Mouse (Mus musculus) left cerebral cortex, adult 8-10 months (tissue): ENCODE measurements around the gene Gpatch8. TPM values are rescaled to one million over a fixed set of nuclear protein-coding genes. Genes with fewer than 3 reads are reported as not detected.
A peak's percentile ranks its signal among the peaks of the same experiment; 100 is the strongest.
"Not testable (repeated sequence)": the region's sequence is repeated elsewhere in the genome, so short reads cannot be mapped to it uniquely, and the experiment has no call there.

Source experiments
- DNase-seq, 2 experiments: peaks; one replicate each; pipeline ENCODE4 v3.0.0; 2022; ENCODE audit warnings: low spot score in 2 of 2
- total RNA-seq, 4 experiments: library from RNA; stranded (reverse); gene quantifications; 2 replicates each; pipeline ENCODE4 v1.2.4; 2022

Gene Gpatch8
- total RNA-seq, 4 experiments from 2014 or later, result 53.4 to 64.9 (median 58.6) TPM

DNA sequence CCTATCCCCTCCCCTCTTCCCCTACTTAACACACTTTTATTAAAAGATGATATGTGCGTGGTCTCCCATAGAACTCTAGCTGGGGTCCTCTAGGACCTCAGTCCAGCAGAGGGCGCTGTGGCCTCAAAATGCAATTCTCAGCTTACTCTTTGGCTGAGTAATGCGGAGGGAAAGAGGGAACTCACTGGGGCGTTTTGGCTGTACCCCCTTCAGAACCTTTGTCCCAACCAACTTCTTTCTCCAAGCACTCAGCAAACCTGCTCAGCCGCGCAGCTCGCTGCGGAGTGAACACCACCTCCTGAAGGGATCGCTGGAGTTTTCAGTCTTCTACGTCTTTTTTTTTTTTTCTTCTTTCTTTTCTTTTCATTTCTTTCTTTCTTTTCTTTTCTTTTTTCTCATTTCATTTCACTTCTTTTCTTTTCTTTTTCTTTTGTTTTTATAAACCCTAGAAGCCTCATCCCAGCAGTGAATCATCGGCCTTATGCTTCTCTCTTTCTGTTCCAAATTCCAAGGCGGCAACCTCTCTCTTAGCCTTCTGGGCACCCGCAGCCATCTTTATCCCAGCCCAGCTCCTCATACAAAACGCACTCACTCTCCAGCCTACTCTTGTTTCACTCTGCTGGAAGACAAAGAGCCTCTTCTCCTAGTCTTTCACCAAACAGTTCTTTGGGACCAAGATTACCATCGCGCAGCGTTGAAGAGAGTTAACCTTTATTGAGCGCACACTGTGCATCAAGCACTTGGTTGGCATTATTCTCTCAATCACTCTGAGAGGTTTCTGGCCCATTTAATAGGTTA, 16.9 kb upstream of the Gpatch8 start:
- DNase-seq, result peak; percentile 23 to 70

GRCm38 (mm10) chr11:102568756-102569377, 12.7 kb upstream of the Gpatch8 start:
- DNase-seq, result no peak

DNA sequence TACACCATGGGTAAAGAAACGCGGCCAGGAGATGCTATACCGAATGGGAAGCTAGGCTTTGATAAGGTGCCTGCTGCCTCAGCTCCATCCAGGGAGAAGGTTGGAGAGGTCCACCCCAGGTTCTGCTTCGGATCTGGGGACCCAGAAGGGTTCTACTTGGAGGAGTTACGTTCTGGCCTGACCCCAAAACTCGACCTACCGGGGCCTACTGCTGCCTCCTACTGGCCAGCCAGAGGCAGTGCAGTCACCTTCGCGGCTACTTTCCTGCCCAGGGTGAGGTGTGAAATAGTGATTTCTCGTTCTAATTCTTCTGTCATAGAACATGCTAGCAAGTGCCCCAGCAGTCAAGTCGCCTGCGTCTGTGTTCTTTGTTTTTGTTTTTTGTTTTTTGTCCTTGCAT, 12.0 kb upstream of the Gpatch8 start:
- no peak for DNase-seq

GRCm38 (mm10) chr11:102567723-102568122, 11.5 kb upstream of the Gpatch8 start:
- DNase-seq, result no peak

- DNase-seq, result no peak
Measured at GRCm38 (mm10) chr11:102567157-102567556, 11.0 kb upstream of the Gpatch8 start.

DNA sequence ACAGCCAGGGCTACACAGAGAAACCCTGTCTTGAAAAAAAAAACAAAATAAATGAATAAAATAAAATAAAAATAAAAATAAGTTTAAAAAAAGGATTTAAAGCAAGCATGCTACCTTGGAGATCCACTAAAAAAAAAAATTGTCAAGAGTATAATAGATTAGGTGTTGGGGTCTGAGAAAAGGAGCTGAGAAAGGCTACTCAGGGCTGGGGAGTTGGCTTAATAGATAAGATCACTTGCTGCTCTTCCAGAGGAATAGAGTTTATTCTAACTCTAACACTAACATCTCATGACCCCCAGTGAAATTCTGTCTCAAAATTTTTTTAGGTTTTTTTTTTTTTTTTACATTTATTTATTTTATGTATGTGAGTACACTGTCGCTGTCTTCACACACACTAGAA, 10.1 kb upstream of the Gpatch8 start:
- DNase-seq, result no peak

DNA sequence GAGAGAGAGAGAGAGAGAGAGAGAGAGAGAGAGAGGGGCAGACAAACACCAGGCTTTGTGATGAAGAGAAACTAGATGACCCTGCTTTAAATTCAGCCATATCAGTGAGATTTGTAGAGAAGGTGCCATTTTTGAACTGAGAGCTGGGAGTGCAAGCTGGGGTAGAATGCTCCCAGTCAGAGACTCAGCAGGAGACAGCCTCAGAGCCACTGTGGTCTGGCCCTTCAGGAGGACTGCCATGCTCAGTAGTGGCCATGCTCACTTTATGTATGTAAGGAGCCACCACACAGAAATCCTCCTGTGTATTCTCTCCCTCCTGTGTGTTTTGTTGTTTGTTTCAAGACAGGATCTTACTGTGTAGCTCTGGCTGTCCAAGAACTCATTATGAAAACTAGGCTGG, 9.5 kb upstream of the Gpatch8 start:
- no peak for DNase-seq

GRCm38 (mm10) chr11:102564952-102565671, 8.9 kb upstream of the Gpatch8 start:
- not testable (repeated sequence) for DNase-seq

DNA sequence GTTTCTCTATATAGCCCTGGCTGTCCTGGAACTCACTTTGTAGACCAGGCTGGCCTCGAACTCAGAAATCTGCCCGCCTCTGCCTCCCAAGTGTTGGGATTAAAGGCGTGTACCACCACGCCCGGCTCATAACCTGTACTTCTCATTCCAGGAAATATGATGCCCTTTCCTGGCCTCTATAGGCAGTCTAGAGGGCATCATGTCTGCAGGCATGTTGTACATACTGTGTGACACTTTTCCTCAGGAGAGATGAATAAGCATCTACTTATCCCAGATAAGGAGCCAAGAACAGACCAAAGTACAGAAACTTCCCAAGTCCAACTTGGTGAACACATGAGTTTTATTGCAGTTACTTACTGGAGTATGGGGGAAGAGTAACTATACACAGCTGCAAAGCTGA, 2.5 kb upstream of the Gpatch8 start:
- no peak for DNase-seq

DNA sequence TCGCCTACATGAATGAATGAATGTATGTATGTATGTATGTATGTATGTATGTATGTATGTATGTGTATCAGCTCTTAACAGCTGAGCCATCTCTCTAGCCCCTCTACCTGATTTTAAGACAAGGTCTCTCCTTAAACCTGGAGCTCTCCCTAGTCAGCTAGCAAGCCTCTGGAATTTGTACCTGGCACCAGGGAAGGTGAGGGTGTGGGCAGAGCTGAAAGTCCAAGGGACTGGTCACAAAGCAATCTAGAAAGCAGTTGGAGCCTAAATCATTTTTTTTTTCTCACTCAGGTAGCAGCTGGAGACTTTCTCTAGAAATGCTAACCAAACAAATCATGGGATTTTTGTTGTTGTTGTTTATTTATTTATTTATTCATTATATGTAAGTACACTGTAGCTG, 1.2 kb upstream of the Gpatch8 start:
- DNase-seq, result no peak

GRCm38 (mm10) chr11:102556716-102557074, 503 bp upstream of the Gpatch8 start:
- DNase-seq, result no peak

DNA sequence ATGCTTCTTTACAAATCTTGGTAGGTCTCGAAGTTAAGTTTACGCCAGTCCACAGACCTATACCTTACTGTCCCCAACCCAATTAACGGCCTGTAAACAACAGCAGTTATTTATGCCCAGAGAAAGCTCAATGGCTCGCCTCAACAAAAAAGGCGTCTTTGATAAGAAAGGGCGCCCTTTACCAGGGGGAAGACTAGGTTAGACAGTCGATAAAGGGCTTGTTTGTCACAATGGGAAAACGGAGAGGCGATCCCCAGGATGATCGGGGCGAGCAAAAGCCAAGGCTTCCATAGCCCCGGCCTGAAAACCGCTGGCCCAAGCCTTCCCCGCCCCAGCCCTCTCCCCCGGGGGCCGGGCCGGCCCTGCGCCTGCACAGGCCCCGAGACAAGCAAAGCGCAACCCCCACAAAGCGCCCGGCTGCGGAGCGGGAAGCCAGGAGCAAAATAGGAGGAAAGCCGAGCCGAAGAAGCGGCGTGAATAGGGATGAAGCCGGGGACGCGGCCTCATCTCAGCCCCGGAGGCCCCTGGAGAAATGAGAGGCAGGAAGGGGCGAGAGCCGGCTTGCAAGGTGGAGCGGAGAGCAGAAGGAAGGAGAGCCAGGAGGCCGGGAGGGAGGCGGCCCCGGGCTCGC, 677 bp downstream of the Gpatch8 start:
- DNase-seq, result peak in 1 of 2 experiments; percentile 55

DNA sequence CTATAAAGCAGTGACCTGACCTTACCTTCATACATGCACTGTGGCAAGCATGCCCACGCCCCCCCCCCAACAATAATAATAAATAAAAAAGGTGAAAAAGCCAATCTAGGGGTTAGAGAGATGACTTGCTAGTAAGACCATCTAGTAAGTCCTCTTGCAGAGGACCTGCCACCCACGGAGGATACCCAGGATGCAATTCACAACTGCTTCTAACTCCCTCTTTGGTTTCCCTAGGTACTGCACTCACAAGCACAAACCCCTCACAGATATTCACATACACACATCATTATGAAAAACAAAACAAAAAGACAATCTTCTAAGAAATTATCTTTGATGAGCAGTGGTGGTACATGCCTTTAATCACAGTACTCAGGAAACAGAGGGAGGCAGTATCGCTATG, 4.1 kb downstream of the Gpatch8 start:
- no peak for DNase-seq

GRCm38 (mm10) chr11:102551176-102551575, 5.0 kb downstream of the Gpatch8 start:
- DNase-seq, result no peak

DNA sequence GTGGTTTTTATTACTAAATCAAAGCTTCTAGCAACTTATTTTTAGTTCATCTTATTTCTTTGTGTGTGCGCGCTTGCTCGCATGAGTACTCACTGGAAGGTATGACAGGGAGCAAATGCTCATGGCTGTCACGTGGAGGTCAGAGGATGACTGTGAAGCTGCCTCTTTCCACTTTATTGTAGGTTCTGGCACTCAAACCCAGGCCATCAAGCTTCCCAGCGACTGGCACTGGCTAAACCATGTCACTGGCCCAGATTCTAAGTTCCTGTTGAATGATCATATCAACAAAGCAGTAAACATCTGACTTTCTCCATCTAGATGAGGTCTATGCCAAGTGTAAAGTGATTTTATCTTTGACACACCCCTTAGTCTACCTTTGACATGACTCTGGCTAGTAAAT, 14.7 kb downstream of the Gpatch8 start:
- no peak for DNase-seq

- DNase-seq, result not testable (repeated sequence)
Measured at GRCm38 (mm10) chr11:102540286-102540685, 15.9 kb downstream of the Gpatch8 start.

- DNase-seq, result no peak
Measured at GRCm38 (mm10) chr11:102539690-102540089, 16.5 kb downstream of the Gpatch8 start.

GRCm38 (mm10) chr11:102536210-102536609, 20.0 kb downstream of the Gpatch8 start:
- DNase-seq, result no peak

DNA sequence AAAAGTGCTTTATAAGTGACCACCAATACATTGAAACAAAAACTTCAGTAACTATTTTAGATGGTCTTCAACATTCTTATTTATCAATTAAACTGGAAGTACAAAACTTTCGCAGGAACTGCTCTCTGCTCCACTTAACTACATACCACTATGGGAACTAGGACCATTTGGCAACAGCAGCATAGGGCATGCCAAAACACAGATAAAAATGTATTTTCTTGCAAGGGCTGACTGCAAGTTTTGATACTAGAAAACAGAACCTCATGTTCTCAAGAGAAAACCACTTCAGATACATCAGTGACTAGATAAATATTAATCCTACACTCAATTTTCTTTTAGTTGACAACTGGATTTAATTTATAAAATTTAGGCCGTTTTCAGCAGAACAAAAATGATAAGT, 22.1 kb downstream of the Gpatch8 start:
- no peak for DNase-seq

DNA sequence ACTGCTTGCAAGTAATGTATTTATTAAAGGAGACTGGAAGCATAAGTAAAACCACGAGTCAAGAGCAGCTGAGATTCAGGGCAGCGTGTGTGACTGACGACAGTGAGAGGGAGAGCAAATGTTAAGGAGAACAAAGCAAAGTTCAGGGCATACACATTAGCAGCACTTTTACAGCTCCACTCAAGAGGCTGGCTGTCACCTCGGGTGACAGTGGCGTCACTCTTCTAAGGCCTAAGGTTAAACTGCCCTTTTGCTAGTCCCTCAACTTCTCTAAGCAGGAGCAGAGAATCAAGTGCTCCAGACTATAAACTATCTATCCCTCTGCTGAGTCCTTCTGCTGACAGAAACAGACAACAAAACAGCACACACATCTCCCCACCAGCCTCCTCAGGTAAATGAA, 24.8 kb downstream of the Gpatch8 start:
- DNase-seq, result no peak

DNA sequence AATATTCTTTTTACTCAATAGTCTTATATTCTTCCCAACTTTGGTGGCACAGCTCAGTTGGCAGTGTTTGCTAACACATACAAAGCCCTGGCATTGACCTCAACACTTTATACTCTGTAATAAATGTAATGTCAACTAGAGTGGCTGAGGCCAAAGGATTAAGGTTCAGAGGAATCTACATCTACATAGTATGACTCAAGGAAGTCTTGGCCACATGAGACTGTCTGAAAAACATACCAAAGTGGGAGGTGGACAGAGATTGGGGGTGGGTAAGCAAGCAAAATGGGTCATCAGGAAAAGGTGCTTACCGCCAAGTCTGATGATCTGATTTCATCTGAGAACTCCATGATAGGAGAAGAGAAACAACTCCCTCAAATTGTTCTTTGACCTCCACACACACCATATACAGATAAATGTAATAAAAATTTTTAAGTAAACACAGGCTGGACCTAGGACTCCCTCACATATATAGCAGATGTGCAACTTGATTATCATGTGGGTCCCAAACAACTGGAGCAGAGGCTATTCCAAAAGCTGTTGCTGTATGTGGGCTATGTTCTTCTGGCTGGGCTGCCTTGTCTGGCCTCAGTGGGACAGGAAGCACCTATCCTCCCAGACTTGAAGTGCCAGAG, 41.3 kb downstream of the Gpatch8 start:
- DNase-seq, result no peak

DNA sequence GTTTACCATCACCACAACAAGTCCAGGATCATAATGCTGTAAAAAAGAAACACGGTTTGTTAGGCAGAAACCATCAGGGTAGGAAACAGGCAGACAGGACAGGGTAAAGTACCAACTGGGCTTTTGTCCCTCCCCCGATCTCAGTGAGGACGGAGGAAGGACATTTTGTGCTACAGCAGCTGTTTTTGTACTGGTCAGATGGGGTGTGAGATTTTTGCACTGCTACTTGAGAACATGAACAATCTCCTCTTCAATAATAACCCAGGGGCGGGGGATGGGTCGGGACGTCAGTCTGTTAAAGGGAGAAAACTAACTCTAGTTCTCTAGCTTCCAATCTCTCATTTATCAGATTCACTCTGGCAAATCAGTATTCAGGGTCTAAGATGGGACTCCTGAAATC, 46.0 kb downstream of the Gpatch8 start:
- no peak for DNase-seq
